Mouse (Mus musculus) c-Kit-negative CD71-positive TER-119-positive erythroid progenitor cells, embryonic 14.5 days (primary cell): ENCODE data around the gene Mt2.

Experiments used
- DNase-seq: peaks from one replicate; pipeline ENCODE4 v3.0.0-alpha.2; 2013; ENCODE audit warnings: low read depth, low spot score

Gene Mt2

DNA sequence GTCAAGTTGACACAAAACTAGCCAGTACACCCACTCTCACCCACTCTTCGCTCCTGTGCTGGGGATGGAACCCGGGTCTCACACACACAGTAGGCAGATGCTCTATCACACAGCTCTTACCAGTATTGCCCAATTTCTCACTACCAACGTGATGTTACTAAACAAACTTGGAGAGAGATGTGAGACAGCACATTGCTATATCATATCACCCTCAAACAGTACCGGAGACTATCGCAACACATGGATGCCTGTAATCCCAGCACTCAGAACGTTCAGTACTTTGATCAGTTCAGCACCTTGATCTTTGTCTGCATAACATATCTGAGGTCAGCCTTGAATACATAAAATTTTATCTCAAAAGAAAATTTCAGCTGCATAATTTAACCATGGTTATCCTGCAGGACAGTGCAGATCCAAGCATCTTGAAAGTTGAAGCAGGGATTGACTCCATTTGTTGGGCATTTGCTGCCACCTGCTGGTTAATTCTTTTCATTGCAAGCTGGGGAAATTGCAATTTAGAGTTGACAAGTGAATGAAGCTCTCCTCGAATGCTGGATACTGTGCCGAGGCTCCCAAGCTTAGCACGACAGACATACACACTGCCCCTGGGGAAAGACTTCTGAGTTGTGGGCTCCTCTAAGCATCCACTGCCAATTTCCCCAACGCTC is 26.9 kb downstream of the Mt2 start:
- DNase-seq: peak; percentile 72

DNA sequence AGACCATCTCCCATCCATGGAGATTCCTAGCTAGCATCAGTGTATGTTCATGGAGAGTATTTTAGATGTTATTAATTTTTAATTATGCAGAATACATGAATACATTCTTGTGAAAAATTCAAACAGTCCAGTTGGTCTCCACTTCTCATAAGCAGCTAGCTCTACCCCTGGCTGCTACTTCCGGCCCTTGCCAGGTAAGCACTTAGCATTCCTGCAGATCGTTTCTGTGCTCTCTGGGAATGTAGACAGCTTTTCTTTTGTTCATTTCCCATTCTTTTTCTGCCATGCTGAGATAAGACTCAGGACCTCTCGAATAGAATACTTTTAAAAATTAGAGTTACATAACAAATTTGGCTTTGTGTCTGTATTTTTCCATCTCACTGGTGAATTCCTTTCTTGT is 31.6 kb downstream of the Mt2 start:
- DNase-seq: no peak

DNA sequence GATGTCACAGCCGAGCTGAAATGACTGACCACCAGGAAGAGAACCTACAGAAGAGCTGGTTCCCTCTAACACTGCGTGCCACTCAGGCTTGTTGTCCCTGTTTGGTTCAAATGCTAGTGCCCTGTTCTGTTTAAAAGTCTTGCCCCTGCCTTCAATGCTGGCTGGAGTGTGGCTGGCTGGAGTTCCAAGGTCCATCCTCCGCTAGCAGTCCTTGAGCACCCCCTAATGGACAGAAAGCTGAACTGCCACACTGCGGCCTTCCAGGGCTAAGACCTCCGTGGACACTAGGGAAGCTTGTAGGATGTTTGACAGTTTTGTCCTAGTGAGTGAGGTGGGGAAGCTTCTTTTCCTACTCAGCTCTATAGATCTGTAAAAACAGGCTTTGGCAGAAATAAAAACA is 33.3 kb downstream of the Mt2 start:
- DNase-seq: no peak

DNA sequence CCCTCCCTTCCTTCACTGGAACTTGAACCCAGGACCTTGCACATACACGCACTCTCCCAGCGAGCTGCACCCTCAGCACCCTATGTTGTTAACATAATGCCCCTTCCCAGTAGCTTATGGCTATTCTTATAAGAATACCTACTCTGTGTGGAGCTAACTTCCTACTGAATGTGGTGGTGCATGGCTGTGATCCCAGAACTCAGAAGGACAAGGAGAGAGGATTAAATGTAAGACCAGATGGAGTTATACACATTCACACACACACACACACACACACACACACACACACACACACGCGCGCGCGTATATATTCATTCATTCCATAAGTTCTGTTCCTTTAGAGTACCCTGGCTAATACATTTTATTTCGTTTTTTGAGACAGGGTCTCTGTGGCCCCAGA is 33.8 kb downstream of the Mt2 start:
- no peak for DNase-seq

DNA sequence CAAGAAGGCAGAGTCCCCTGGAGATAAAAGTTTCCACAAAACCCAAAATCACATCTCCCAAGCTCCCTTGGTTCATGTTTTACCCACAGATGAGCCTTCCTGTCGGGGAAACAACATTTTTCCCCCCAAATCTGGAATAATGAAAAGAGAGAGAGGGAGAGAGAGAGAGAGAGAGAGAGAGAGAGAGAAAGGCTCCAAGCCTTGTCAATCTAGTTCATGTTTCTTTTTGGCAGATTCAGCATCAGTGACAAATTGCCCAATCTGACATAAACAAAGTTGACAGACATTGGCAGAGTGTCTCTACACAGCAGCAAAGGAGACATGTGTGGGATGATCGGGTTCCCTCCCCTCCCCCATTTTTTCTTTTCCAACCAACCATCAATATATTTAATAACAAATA is 35.0 kb downstream of the Mt2 start:
- DNase-seq: no peak

DNA sequence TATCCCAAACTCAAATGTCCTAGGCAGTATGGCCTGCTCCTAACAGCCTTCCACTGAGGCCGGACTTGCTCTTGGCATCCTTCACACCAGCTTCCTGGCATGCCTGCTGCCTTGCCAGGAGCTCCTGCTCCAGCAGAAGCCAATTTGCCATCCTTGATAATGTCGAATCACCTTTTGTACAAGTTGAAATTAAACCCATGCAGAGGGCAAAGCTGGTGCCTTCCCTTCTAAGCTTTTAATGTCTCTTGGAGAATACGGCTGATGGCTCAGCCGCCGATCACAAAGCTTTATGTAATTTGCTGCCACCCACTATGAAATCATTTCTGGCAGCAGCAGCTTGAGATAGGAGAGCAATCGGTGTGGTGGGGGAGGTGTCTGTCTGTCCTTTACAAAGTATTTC is 37.2 kb downstream of the Mt2 start:
- no peak for DNase-seq

DNA sequence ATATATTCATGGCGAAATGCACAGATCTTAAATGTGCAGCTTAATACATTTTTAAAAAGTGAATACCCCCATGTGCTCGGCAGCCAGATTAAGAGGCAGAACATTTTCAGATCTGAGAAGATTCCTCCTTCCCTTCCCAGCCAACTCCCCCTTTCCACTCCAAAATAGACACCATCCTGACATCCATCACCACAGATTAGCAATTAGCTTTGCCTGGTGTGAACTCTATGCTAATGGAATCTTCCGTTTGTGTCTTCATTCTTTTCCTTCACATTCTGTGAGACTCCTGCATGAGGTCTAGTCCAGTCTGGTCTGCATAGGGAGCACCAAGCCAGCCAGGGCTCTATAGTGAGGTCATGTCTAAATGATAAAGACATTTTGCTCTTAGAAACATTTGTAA is 37.8 kb downstream of the Mt2 start:
- no peak for DNase-seq

DNA sequence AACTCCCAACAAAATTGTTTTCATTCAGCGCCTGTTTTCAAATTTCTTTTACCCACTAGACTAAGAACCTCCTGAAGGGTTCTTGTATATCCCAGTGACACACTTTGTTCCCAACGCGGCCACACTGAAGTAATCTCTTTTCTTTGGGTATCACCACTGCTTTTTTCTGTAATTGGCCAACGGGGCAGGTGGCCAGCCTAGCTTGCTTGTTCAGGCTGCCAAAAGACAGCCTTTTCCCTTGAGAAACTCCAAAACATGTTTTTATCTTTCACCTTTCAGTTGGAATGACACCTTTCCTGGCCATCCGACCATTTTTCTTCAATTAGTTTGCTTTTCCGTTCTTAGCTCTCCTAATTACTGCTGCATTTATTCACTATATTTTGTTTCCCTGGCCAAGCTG is 41.4 kb downstream of the Mt2 start:
- DNase-seq: no peak

DNA sequence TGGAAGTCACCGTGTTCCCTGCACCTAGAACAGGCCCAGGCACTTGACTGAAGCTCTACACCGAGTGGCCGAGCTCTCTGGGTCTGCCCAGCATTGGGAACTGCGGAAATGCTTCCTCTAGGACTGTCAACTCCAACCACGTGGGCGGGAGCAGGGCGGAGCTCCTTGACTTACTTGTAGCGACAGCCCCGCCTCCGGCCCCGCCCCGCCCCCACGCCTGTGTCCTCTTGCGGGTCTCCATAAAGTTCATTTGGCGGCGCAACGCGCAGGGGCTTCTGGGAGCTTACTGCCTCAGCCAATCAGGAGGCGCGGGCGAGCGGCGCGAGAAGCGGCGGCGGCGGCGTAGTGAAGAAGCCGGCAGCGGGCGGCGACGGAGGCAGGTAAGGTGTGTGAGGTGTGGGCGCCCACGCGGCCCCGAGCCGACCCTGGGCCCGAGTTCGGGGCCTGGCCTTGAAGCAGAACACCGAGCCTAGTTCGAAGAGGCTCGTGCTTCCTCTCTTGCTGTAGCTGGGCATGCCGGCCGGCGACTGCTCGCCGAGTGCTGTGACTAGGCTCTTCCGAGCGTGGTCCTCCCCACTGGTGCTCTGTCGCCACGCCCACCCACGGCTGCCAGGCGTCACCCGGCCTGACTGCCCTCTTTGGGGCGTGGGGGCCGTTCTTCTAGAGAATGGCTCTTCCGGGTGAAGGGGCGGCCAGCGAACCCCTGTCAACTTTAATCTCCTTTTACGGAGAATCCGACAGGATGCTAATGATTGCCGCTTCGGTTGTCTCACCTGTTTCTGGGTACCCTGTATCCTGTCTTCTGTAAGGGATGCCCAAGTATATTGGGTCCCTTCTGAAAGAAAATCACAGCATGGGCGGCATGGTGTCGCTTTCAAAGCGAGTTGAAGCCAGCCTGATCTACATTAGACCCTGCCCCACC is 42.0 kb downstream of the Mt2 start, which contains the start of gene Nup93:
Nup93 (plus strand) TSS at position 313 of the 922 bp plus-strand sequence.
- DNase-seq: peak; percentile 96
